Mouse (Mus musculus): ENCODE data around the gene Csad. TPM values are rescaled to one million over a fixed set of nuclear protein-coding genes. Genes with fewer than 3 reads are reported as not detected.

Csad gene
- polyA plus RNA-seq (2012; ENCODE audit: insufficient read depth, insufficient read length, missing spikeins) = 137 and 181 TPM in 2 replicates

GRCm38 (mm10) chr15:102204674-102205505, at the start of gene Csad:
Gene Csad (minus strand): TSS chr15:102204724.
- H3K4me3 ChIP-seq (ENCODE audit: insufficient read depth, low read depth, low read length) = peak within 1 kb of the TSS; percentile 82
- peaks cover 9% of the 10 kb centered on the region for H3K4me1 ChIP-seq (ENCODE audit: control insufficient read depth, insufficient read depth, insufficient read length, low read length)
- peak within 1 kb of the TSS; percentile 85 for H3K27ac ChIP-seq (replicated peaks; ENCODE audit: low read depth, low read length)

GRCm38 (mm10) chr15:102250521-102250920, 46.0 kb upstream of the Csad start:
- no peak overlapping the region for H3K27ac ChIP-seq (replicated peaks; ENCODE audit: low read depth, low read length)
- no peak overlapping the region for H3K4me3 ChIP-seq (ENCODE audit: insufficient read depth, low read depth, low read length)
- H3K4me1 ChIP-seq (ENCODE audit: control insufficient read depth, insufficient read depth, insufficient read length, low read length) = no peaks in the 10 kb centered on the region; the same call in 1 of the 2 replicates

- Histone ChIP-seq H3K27ac (replicated peaks; ENCODE audit: low read depth, low read length) (no peak overlapping the region), H3K4me3 (ENCODE audit: insufficient read depth, low read depth, low read length) (no peak overlapping the region), H3K4me1 (ENCODE audit: control insufficient read depth, insufficient read depth, insufficient read length, low read length) (no peaks in the 10 kb centered on the region; the same call in 1 of the 2 replicates)
Measured at GRCm38 (mm10) chr15:102249967-102250366, 45.4 kb upstream of the Csad start.

GRCm38 (mm10) chr15:102249251-102249691, 44.7 kb upstream of the Csad start:
- Histone ChIP-seq H3K27ac (replicated peaks; ENCODE audit: low read depth, low read length) (no peak overlapping the region), H3K4me3 (ENCODE audit: insufficient read depth, low read depth, low read length) (no peak overlapping the region), H3K4me1 (ENCODE audit: control insufficient read depth, insufficient read depth, insufficient read length, low read length) (no peaks in the 10 kb centered on the region; the same call in 1 of the 2 replicates)

GRCm38 (mm10) chr15:102248812-102249191, 44.3 kb upstream of the Csad start:
- H3K4me3 ChIP-seq (ENCODE audit: insufficient read depth, low read depth, low read length) = no peak overlapping the region

GRCm38 (mm10) chr15:102248131-102248811, 43.7 kb upstream of the Csad start:
- Histone ChIP-seq H3K4me3 (ENCODE audit: insufficient read depth, low read depth, low read length) (peak overlapping the region; percentile 78), H3K4me1 (ENCODE audit: control insufficient read depth, insufficient read depth, insufficient read length, low read length) (peaks cover 7% of the 10 kb centered on the region), H3K27ac (replicated peaks; ENCODE audit: low read depth, low read length) (peak overlapping the region; percentile 100)

More at GRCm38 (mm10) chr15:102248812-102249191, 44.3 kb upstream of the Csad start:
- Histone ChIP-seq H3K4me1 (ENCODE audit: control insufficient read depth, insufficient read depth, insufficient read length, low read length) (peaks cover 4% of the 10 kb centered on the region), H3K27ac (replicated peaks; ENCODE audit: low read depth, low read length) (no peak overlapping the region)

- Histone ChIP-seq H3K27ac (replicated peaks; ENCODE audit: low read depth, low read length) (peak overlapping the region; percentile 100), H3K4me1 (ENCODE audit: control insufficient read depth, insufficient read depth, insufficient read length, low read length) (peaks cover 8% of the 10 kb centered on the region), H3K4me3 (ENCODE audit: insufficient read depth, low read depth, low read length) (peak overlapping the region; percentile 78)
Measured at GRCm38 (mm10) chr15:102247252-102248130, 43.0 kb upstream of the Csad start.

GRCm38 (mm10) chr15:102246866-102247251, 42.3 kb upstream of the Csad start:
- Histone ChIP-seq H3K4me3 (ENCODE audit: insufficient read depth, low read depth, low read length) (peak overlapping the region; percentile 95), H3K27ac (replicated peaks; ENCODE audit: low read depth, low read length) (peak overlapping the region; percentile 75), H3K4me1 (ENCODE audit: control insufficient read depth, insufficient read depth, insufficient read length, low read length) (peaks cover 9% of the 10 kb centered on the region)

GRCm38 (mm10) chr15:102245891-102246741, 41.6 kb upstream of the Csad start:
- Histone ChIP-seq H3K27ac (replicated peaks; ENCODE audit: low read depth, low read length) (peak overlapping the region; percentile 92), H3K4me1 (ENCODE audit: control insufficient read depth, insufficient read depth, insufficient read length, low read length) (peaks cover 13% of the 10 kb centered on the region), H3K4me3 (ENCODE audit: insufficient read depth, low read depth, low read length) (peak overlapping the region; percentile 95)

- Histone ChIP-seq H3K4me1 (ENCODE audit: control insufficient read depth, insufficient read depth, insufficient read length, low read length) (peaks cover 16% of the 10 kb centered on the region), H3K4me3 (ENCODE audit: insufficient read depth, low read depth, low read length) (peak overlapping the region; percentile 95), H3K27ac (replicated peaks; ENCODE audit: low read depth, low read length) (peak overlapping the region; percentile 92)
Measured at GRCm38 (mm10) chr15:102245461-102245881, 40.9 kb upstream of the Csad start.

GRCm38 (mm10) chr15:102244306-102245191, 40.0 kb upstream of the Csad start:
- Histone ChIP-seq H3K4me1 (ENCODE audit: control insufficient read depth, insufficient read depth, insufficient read length, low read length) (peaks cover 16% of the 10 kb centered on the region), H3K27ac (replicated peaks; ENCODE audit: low read depth, low read length) (peak overlapping the region; percentile 95), H3K4me3 (ENCODE audit: insufficient read depth, low read depth, low read length) (peak overlapping the region; percentile 95)

GRCm38 (mm10) chr15:102243229-102244190, 39.0 kb upstream of the Csad start:
- H3K27ac ChIP-seq (replicated peaks; ENCODE audit: low read depth, low read length) = peak overlapping the region; percentile 95
- peaks cover 16% of the 10 kb centered on the region for H3K4me1 ChIP-seq (ENCODE audit: control insufficient read depth, insufficient read depth, insufficient read length, low read length)
- peak overlapping the region; percentile 95 for H3K4me3 ChIP-seq (ENCODE audit: insufficient read depth, low read depth, low read length)

Measured in brown adipose tissue, adult 24 weeks (tissue).